Mouse (Mus musculus) limb, embryonic 10.5 days (tissue): ENCODE results near the gene Fkbp5. TPM values are rescaled to one million over a fixed set of nuclear protein-coding genes. Genes with fewer than 3 reads are reported as not detected.

Experiments used
- DNase-seq: peaks from one replicate; pipeline ENCODE4 v3.0.0-alpha.2; 2017; ENCODE audit warnings: low spot score
- H3K27ac ChIP-seq: fragments of 300-500 bp; sonication (generic); 2 replicates; pipeline ENCODE4 v1.5.1; 2016; ENCODE audit warnings: mild to moderate bottlenecking
- H3K27me3 ChIP-seq: fragments of 300-500 bp; sonication (generic); 2 replicates; pipeline ENCODE4 v1.6.1; 2016; ENCODE audit warnings: low read depth, mild to moderate bottlenecking; ENCODE audit not compliant: poor library complexity, severe bottlenecking
- H3K36me3 ChIP-seq: fragments of 300-500 bp; sonication (generic); 2 replicates; pipeline ENCODE4 v1.6.1; 2016; ENCODE audit warnings: mild to moderate bottlenecking, moderate library complexity
- H3K4me1 ChIP-seq: fragments of 300-500 bp; sonication (generic); 2 replicates; pipeline ENCODE4 v1.6.1; 2016
- H3K4me3 ChIP-seq: fragments of 300-500 bp; sonication (generic); 2 replicates; pipeline ENCODE4 v1.5.1; 2016; ENCODE audit warnings: mild to moderate bottlenecking, moderate library complexity
- H3K9me3 ChIP-seq: fragments of 300-500 bp; sonication (generic); replicated peaks from 2 replicates; pipeline ENCODE4 v1.6.1; 2016; ENCODE audit warnings: mild to moderate bottlenecking
- WGBS: fragments of 180-500 bp; shearing (Covaris S2); methylation state at CpG from one replicate; pipeline ENCODE4 v1.1.7; 2016; 5-methylcytosine and 5-hydroxymethylcytosine counted together
- polyA plus RNA-seq: library from polyadenylated mRNA; unstranded; fragments of >200 nt; fragmentation: Nextera tagmentation; extraction: Ambion mirVana; gene quantifications from 2 replicates; pipeline ENCODE4 v1.2.1, GENCODE M21; 2016

The Fkbp5 gene
- polyA plus RNA-seq, 1 experiment from 2014 or later, result 32.6 TPM

DNA sequence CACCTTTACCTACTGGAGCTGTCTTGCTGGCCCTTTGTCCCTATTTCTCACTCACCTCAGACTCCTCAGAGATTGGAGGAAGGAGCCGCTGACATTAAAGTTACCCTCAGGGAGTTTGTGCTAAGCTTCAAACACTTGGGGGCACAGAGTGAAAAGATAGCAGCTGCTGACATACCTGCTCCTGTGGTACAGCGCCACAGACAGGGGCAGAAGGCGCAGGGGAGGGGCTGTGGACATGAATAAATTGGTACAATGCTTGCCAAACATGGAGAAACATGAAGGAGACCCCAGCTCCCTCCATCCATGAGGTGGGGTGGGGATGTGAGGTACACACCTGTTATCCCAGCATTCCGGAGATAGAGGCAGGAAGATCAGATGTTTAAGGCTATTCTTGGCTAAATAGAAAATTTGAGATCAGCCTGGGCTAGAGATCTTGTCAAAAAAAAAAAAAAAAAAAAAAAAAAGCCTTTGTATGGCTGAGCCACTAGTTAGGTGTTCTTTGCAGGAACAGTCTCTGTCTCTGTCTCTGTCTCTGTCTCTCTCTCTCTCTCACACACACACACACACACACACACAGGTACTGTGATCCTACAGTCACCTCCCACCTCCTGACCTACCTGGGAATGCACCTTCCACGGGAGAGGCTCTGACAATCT lies 3.9 kb upstream of the Fkbp5 start:
- WGBS, result 58% methylated on average over 5 of the region's 5 CpGs
- Histone ChIP-seq H3K4me1 (peaks cover 44% of the 10 kb centered on the region), H3K36me3 (no peaks in the 10 kb centered on the region; the same call in 1 of the 2 replicates), H3K4me3 (no peak overlapping the region), H3K27me3 (peaks cover 67% of the 10 kb centered on the region), H3K27ac (no peak overlapping the region), H3K9me3 (no peaks in the 10 kb centered on the region)
- no peak for DNase-seq

DNA sequence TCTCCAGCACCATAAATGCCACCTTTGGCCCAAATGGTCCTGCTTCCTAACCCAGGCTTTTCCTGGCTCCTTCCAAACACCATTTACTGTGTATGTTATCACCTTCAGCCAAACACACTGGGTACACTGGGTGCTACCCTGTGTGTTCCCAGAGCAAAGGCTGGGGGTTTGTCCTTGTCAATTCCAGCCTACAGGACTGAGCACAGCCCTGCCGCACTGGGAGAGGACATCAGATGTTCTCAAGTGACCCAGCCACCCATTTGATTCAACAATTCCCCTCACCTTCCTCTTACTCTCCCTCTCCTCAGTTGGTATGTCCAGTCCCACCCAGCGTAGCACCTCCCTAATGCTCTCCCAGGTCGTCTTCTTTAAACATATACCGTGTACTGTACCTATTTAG lies 3.2 kb upstream of the Fkbp5 start:
- Histone ChIP-seq H3K27ac (no peak overlapping the region), H3K4me3 (no peak overlapping the region), H3K27me3 (peaks cover 74% of the 10 kb centered on the region), H3K9me3 (no peaks in the 10 kb centered on the region), H3K36me3 (no peaks in the 10 kb centered on the region; the same call in 1 of the 2 replicates), H3K4me1 (peaks cover 44% of the 10 kb centered on the region)
- WGBS, result 77% methylated on average over 4 of the region's 4 CpGs
- DNase-seq, result no peak

- Histone ChIP-seq H3K27me3 (peaks cover 80% of the 10 kb centered on the region), H3K4me1 (peaks cover 44% of the 10 kb centered on the region)
Measured at GRCm38 (mm10) chr17:28519827-28520226, 2.5 kb upstream of the Fkbp5 start.

GRCm38 (mm10) chr17:28518615-28519071 lies 1.3 kb upstream of the Fkbp5 start:
- 26% methylated on average over 8 of the region's 8 CpGs for WGBS
- Histone ChIP-seq H3K27me3 (peaks cover 80% of the 10 kb centered on the region), H3K4me1 (peaks cover 42% of the 10 kb centered on the region), H3K36me3 (no peaks in the 10 kb centered on the region; the same call in 1 of the 2 replicates), H3K27ac (peak overlapping the region; percentile 75), H3K4me3 (peak overlapping the region; percentile 55), H3K9me3 (no peaks in the 10 kb centered on the region)
- no peak for DNase-seq

More at GRCm38 (mm10) chr17:28519827-28520226, 2.5 kb upstream of the Fkbp5 start:
- no peak for DNase-seq
- 96% methylated on average over 3 of the region's 3 CpGs for WGBS
- H3K9me3 ChIP-seq, result no peaks in the 10 kb centered on the region
- no peaks in the 10 kb centered on the region; the same call in 1 of the 2 replicates for H3K36me3 ChIP-seq
- H3K4me3 ChIP-seq, result no peak overlapping the region
- no peak overlapping the region for H3K27ac ChIP-seq

- H3K27me3 ChIP-seq, result peaks cover 80% of the 10 kb centered on the region
- WGBS, result under 1% methylated on average over 46 of the region's 46 CpGs
- peak; percentile 71 for DNase-seq
- H3K4me3 ChIP-seq, result peak overlapping the region; percentile 55
- H3K4me1 ChIP-seq, result peaks cover 36% of the 10 kb centered on the region
- H3K36me3 ChIP-seq, result no peaks in the 10 kb centered on the region; the same call in 1 of the 2 replicates
- H3K9me3 ChIP-seq, result no peaks in the 10 kb centered on the region
- peak overlapping the region; percentile 75 for H3K27ac ChIP-seq
Measured at GRCm38 (mm10) chr17:28517956-28518614, 758 bp upstream of the Fkbp5 start.

DNA sequence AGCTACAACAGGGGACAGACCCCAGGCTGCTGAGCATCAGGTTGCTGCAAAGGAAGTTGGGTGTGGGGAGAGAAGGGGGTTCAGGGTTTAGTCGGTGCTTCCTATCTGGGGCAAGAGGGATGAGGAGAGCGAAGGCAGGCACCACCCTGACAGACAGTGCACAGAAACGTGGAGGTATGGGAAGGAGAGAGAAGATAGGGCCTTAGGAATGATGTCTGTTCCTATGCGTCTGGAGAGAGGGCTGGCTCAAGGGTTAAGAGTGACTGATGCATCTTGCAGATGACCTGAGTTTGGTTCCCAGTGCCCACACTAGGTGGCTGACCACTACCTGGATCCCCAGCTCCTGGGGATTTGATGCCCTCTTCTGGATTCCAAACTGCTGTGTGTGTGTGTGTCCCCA lies 446 bp downstream of the Fkbp5 start:
- Histone ChIP-seq H3K9me3 (no peaks in the 10 kb centered on the region), H3K36me3 (no peaks in the 10 kb centered on the region; the same call in 1 of the 2 replicates), H3K4me3 (no peak overlapping the region; the same call in 1 of the 2 replicates), H3K27ac (no peak overlapping the region), H3K4me1 (peaks cover 39% of the 10 kb centered on the region), H3K27me3 (peaks cover 85% of the 10 kb centered on the region)
- no peak for DNase-seq
- 73% methylated on average over 4 of the region's 4 CpGs for WGBS

GRCm38 (mm10) chr17:28515431-28516341 lies 1.6 kb downstream of the Fkbp5 start:
- no peak for DNase-seq
- H3K36me3 ChIP-seq, result no peaks in the 10 kb centered on the region; the same call in 1 of the 2 replicates
- no peaks in the 10 kb centered on the region for H3K9me3 ChIP-seq
- H3K4me1 ChIP-seq, result peaks cover 44% of the 10 kb centered on the region
- H3K27ac ChIP-seq, result no peak overlapping the region
- H3K4me3 ChIP-seq, result no peak overlapping the region
- peaks cover 84% of the 10 kb centered on the region for H3K27me3 ChIP-seq
- 70% methylated on average over 10 of the region's 10 CpGs for WGBS

DNA sequence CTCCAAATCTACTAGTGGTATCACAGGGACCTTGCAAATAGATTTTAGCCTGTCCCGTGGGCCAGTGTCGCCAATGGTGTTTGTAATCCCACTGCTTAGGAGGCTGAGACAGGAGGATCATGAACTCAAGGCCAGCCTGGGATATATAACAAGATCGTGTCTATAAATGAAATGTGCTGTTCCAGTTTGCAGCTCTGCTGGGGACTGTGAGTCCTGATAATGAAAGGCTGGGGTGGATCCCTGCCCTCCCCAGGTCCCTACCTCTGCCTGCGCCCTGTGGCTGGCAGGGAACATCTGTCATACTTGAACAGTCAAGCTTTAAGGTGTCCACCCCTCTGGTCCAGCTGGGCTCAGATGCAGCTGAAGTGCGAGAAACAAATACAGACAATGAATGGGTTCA lies 2.8 kb downstream of the Fkbp5 start:
- Histone ChIP-seq H3K9me3 (no peaks in the 10 kb centered on the region), H3K27ac (no peak overlapping the region), H3K27me3 (peaks cover 74% of the 10 kb centered on the region), H3K4me1 (peaks cover 50% of the 10 kb centered on the region), H3K36me3 (no peaks in the 10 kb centered on the region; the same call in 1 of the 2 replicates), H3K4me3 (no peak overlapping the region)
- no peak for DNase-seq
- 84% methylated on average over 5 of the region's 5 CpGs for WGBS

DNA sequence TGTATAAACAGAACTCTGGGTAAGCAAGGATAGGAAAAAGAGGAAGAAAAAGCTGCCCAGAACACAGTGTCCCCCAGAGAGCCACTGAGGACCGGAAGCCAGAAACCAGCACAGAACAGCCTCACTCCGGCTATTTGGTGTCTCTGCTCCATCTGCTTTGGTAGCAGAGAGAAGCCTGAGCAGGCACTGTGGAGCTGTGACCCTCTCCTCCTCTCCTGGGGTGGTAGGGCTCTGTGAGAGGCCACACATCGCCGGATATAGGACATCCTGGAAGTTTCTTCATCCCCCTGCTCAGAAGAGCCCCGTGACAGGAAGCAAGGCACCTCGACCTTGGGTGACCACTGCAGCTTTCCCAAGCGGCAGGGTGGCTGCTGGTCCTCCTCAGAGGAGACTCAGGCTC lies 3.5 kb downstream of the Fkbp5 start:
- no peaks in the 10 kb centered on the region for H3K9me3 ChIP-seq
- H3K4me1 ChIP-seq, result peaks cover 48% of the 10 kb centered on the region
- H3K27me3 ChIP-seq, result peaks cover 69% of the 10 kb centered on the region
- no peak overlapping the region; the same call in 1 of the 2 replicates for H3K27ac ChIP-seq
- no peaks in the 10 kb centered on the region; the same call in 1 of the 2 replicates for H3K36me3 ChIP-seq
- DNase-seq, result no peak
- WGBS, result 67% methylated on average over 7 of the region's 7 CpGs
- no peak overlapping the region for H3K4me3 ChIP-seq

DNA sequence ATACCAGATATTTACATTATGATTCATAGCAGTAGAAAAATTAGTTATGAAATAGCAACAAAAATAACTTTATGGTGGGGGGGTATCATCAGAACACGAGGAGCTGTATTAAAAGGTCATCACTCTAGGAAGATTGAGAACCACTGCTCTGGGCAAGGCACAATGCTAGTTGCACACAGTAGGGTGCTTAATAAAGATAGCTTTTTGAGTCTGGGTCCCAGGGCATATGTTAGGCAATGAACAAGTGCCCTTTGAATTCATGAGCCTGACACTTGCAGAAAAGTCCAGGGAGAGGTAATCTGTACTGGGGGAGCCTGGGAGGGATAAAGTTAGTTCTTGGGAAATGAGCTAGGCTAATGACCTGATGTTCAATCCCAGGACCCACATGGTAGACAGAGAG lies 4.0 kb downstream of the Fkbp5 start:
- 80% methylated on average over 1 of the region's 1 CpGs for WGBS
- H3K27me3 ChIP-seq, result peaks cover 64% of the 10 kb centered on the region
- no peak overlapping the region for H3K27ac ChIP-seq
- peaks cover 43% of the 10 kb centered on the region for H3K4me1 ChIP-seq
- DNase-seq, result no peak
- no peaks in the 10 kb centered on the region for H3K9me3 ChIP-seq
- H3K36me3 ChIP-seq, result no peaks in the 10 kb centered on the region
- H3K4me3 ChIP-seq, result no peak overlapping the region

DNA sequence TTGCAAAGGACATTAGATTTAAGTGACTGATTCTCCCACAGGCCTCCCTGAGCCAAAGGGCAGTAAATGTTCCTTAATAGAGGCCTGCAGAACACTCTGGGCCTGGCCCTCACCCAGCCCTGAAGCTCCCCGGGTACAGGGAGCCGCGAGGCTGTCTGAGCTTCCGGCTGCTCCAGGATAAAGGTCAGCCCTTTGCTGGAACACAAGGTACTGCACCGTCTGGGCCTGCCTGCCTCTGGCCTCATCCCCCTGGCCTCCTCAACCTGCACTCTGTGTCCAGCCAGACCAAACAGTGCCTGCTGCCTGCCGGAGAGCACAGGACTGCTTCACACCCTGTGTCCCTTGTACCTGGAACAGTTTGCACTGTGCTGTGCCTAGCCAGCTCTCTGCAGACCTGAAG lies 4.6 kb downstream of the Fkbp5 start:
- Histone ChIP-seq H3K36me3 (no peaks in the 10 kb centered on the region), H3K4me1 (peaks cover 38% of the 10 kb centered on the region), H3K4me3 (no peak overlapping the region), H3K9me3 (no peaks in the 10 kb centered on the region), H3K27ac (peak overlapping the region; percentile 42), H3K27me3 (peaks cover 57% of the 10 kb centered on the region)
- no peak for DNase-seq
- WGBS, result 39% methylated on average over 6 of the region's 6 CpGs

DNA sequence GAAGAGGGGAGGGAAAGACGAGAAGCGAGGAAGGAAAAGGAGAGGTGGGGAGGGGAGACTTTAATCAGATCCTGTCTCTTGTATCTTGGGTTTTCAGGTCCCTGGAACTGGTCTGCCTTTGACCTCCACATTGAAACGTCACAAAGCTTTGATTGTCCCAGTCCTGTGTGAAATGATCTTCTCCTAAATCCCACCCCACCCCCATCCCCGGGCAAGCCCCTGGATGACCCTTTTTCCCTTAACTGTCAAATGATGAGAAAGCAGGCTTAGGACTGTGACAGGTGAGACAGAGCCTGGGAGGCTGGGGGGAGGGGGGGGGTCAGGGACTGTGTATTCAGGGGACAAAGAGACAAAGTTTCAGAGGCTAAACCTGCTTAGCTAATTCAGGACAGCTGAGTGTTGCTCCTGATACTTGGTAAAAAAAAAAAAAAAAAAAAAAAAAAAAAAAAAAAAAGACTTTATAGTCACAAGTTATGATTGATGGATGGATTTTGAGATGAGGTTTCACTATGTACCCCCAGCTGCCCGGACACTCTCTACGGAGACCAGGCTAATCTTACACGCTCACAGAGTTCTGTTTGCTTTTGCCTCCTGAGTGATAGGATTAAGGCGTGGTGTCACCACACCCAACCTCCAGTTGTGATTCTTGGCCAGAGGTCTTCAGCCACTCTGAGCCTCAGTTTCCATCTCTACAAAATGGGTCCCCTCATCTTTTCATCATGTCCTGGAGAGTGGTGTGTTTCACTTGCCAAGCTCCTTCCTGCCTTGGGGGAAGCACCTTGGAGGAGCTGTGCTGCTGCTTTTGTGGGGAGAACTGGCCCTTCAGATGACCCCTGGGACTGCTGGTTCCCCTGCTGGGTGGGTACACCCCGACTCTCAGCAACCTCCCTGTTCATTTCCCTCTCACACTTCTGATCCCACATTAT lies 5.4 kb downstream of the Fkbp5 start:
- DNase-seq, result no peak
- H3K9me3 ChIP-seq, result no peaks in the 10 kb centered on the region
- no peak overlapping the region for H3K4me3 ChIP-seq
- WGBS, result 33% methylated on average over 9 of the region's 9 CpGs
- H3K27me3 ChIP-seq, result peaks cover 49% of the 10 kb centered on the region
- H3K27ac ChIP-seq, result no peak overlapping the region
- no peaks in the 10 kb centered on the region for H3K36me3 ChIP-seq
- H3K4me1 ChIP-seq, result peaks cover 41% of the 10 kb centered on the region
